9 mouse cellular contexts compared by ENCODE assay signal in the genomic region with DNA sequence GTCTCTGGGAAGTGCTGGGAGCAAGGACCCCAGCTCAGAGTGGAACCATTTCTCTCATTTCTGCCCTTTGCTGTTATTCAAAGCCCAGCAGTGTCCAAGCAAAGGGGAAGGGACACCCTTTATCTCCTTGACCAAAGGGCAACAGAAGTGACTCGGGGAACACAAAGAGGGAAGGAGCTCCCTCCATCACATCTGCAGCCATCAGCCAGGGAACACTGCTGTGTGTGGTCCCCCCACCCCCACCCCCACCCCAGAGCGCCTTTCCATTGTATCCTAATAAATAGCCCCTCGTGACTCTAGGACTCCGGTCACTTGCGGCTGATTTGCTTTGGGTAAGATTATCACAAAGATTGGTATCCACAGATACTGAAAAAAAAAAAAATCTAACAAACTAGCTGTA. TPM values are rescaled to one million over a fixed set of nuclear protein-coding genes. Genes with fewer than 3 reads are reported as not detected.
DNase-seq lines count a peak whose midpoint lies in the region; ATAC-seq lines count a peak whose summit lies in the region.
"Had no signal": no experiment of that assay in that cellular context is flagged by ENCODE, and none has a peak within 500 bp of the region (broad histone marks: within the 10 kb centered on the region; RNA-seq: fewer than 3 reads in every experiment).

No protein-coding gene starts in this region.

- H3K4me2 ChIP-seq in heart, embryonic 13.5 days = peak overlapping the region; percentile 38
- H3K4me2 ChIP-seq in hindbrain, embryonic 15.5 days = peak overlapping the region; percentile 23
- peak overlapping the region; percentile 32 for H3K4me2 ChIP-seq in midbrain, embryonic 16.5 days (ENCODE audit: low read length)

- no peak for ATAC-seq in heart, embryonic 13.5 days (ENCODE audit: extremely low read depth, insufficient number of reproducible peaks, low FRiP score, low TSS enrichment)
- no peak for ATAC-seq in hindbrain, embryonic 15.5 days (ENCODE audit: low FRiP score, low read depth)
- no peak for ATAC-seq in midbrain, embryonic 16.5 days
- ATAC-seq in megakaryocyte progenitor cell, adult 5-6 weeks (replicated peaks; ENCODE audit: poor library complexity) = no peak

- H3K9ac ChIP-seq in heart, embryonic 13.5 days = 0 out of 2 replicates have a peak overlapping the region, but pooled peaks have one; percentile 34
- H3K9ac ChIP-seq in hindbrain, embryonic 15.5 days = no peak overlapping the region
- H3K9ac ChIP-seq in midbrain, embryonic 16.5 days (ENCODE audit: low read depth, low read length) = no peak overlapping the region
- H3K9ac ChIP-seq: liver, embryonic 14.5 days had no signal

- H3K27me3 ChIP-seq in heart, embryonic 13.5 days (replicated peaks) = no peaks in the 10 kb centered on the region
- H3K27me3 ChIP-seq in embryonic facial prominence, embryonic 10.5 days (replicated peaks; ENCODE audit: low read depth, poor library complexity, severe bottlenecking) = no peaks in the 10 kb centered on the region
- H3K27me3 ChIP-seq in hindbrain, embryonic 15.5 days = no peaks in the 10 kb centered on the region
- no peaks in the 10 kb centered on the region for H3K27me3 ChIP-seq in midbrain, embryonic 16.5 days (ENCODE audit: control insufficient read depth, insufficient read depth, low read depth, low read length)

- DNase-seq in heart, adult 11 months = no peak
- DNase-seq in embryonic facial prominence, embryonic 10.5 days (ENCODE audit: low spot score) = peak; percentile 33
- DNase-seq in cerebellum, adult 9-11 months = no peak
- no peak for DNase-seq in right cerebral cortex, postnatal 14 days

- no peak overlapping the region for H3K4me3 ChIP-seq in heart, embryonic 13.5 days
- peak overlapping the region; percentile 28 for H3K4me3 ChIP-seq in embryonic facial prominence, embryonic 10.5 days
- H3K4me3 ChIP-seq in hindbrain, embryonic 15.5 days = no peak overlapping the region
- no peak overlapping the region for H3K4me3 ChIP-seq in midbrain, embryonic 16.5 days (ENCODE audit: low read depth, low read length)

- WGBS in heart, embryonic 13.5 days = 36% methylated on average over 5 of the region's 5 CpGs
- WGBS in embryonic facial prominence, embryonic 10.5 days = 27% methylated on average over 5 of the region's 5 CpGs
- WGBS in hindbrain, embryonic 15.5 days = 0% methylated on average over 5 of the region's 5 CpGs
- 1% methylated on average over 5 of the region's 5 CpGs for WGBS in midbrain, embryonic 16.5 days

- no peaks in the 10 kb centered on the region for H3K9me3 ChIP-seq in heart, embryonic 13.5 days
- no peaks in the 10 kb centered on the region for H3K9me3 ChIP-seq in embryonic facial prominence, embryonic 10.5 days
- H3K9me3 ChIP-seq in hindbrain, embryonic 15.5 days = no peaks in the 10 kb centered on the region
- no peaks in the 10 kb centered on the region for H3K9me3 ChIP-seq in midbrain, embryonic 16.5 days (replicated peaks; ENCODE audit: control insufficient read depth, low read length, poor library complexity, severe bottlenecking)

- H3K36me3 ChIP-seq in heart, embryonic 13.5 days = peaks cover 18% of the 10 kb centered on the region
- peaks cover 31% of the 10 kb centered on the region for H3K36me3 ChIP-seq in embryonic facial prominence, embryonic 10.5 days (replicated peaks)
- peaks cover 6% of the 10 kb centered on the region; the same call in 1 of the 2 replicates for H3K36me3 ChIP-seq in hindbrain, embryonic 15.5 days
- H3K36me3 ChIP-seq in midbrain, embryonic 16.5 days (ENCODE audit: control insufficient read depth, insufficient read depth, low read length) = no peaks in the 10 kb centered on the region; the same call in none of the 2 replicates

- H3K4me1 ChIP-seq in heart, embryonic 13.5 days = peaks cover 24% of the 10 kb centered on the region
- H3K4me1 ChIP-seq in embryonic facial prominence, embryonic 10.5 days = peaks cover 24% of the 10 kb centered on the region
- peaks cover 48% of the 10 kb centered on the region for H3K4me1 ChIP-seq in hindbrain, embryonic 15.5 days (replicated peaks)
- H3K4me1 ChIP-seq in midbrain, embryonic 16.5 days (ENCODE audit: control insufficient read depth, insufficient read depth, low read length) = peaks cover 38% of the 10 kb centered on the region

- peak overlapping the region; percentile 81 for H3K27ac ChIP-seq in heart, embryonic 13.5 days (replicated peaks)
- peak overlapping the region; percentile 81 for H3K27ac ChIP-seq in embryonic facial prominence, embryonic 10.5 days (replicated peaks)
- peak overlapping the region; percentile 46; the same call in 1 of the 2 replicates for H3K27ac ChIP-seq in hindbrain, embryonic 15.5 days (replicated peaks)
- peak overlapping the region; percentile 51 for H3K27ac ChIP-seq in midbrain, embryonic 16.5 days (ENCODE audit: low read length)
- H3K27ac ChIP-seq: liver, embryonic 14.5 days had no signal

RNA-seq across cellular contexts. Expression of a gene that starts 41.3 kb away (rescaled TPM):
- polyA plus RNA-seq in heart, embryonic 13.5 days (2015; fragmentation: Nextera tagmentation; extraction: Ambion mirVana) = 111 and 116 TPM in 2 replicates
- 288 and 317 TPM in 2 replicates for polyA plus RNA-seq in embryonic facial prominence, embryonic 10.5 days (2016; fragmentation: Nextera tagmentation; extraction: Ambion mirVana)
- 2,014 and 2,064 TPM in 2 replicates for polyA plus RNA-seq in hindbrain, embryonic 15.5 days (2015; fragmentation: Nextera tagmentation; extraction: Ambion mirVana)
- polyA plus RNA-seq in midbrain, embryonic 16.5 days (2015; fragmentation: Nextera tagmentation; extraction: Ambion mirVana) = 1,966 and 2,233 TPM in 2 replicates
- total RNA-seq in megakaryocyte progenitor cell, adult 5-6 weeks (2015) = 0.02 and 0.94 TPM in 2 replicates
- total RNA-seq in megakaryocyte progenitor cell, adult 5-6 weeks (2017) = 0.04 and 0.10 TPM in 2 replicates
